Mouse (Mus musculus) activated CD4-positive, CD25-positive, alpha-beta regulatory T cell, adult 4 months (primary cell): ENCODE data around the gene Gm20547. TPM values are rescaled to one million over a fixed set of nuclear protein-coding genes. Genes with fewer than 3 reads are reported as not detected.
"Not testable (repeated sequence)": the region's sequence is repeated elsewhere in the genome, so short reads cannot be mapped to it uniquely, and the experiment has no call there.

Experiments
- ATAC-seq: one replicate; pipeline ENCODE4 v1.8.0; 2017
- polyA plus RNA-seq, 2 experiments: library from polyadenylated mRNA; unstranded; fragments of 100-300 nt; shearing (Covaris generic); gene quantifications; one replicate each; pipeline ENCODE4 v1.2.1; 2017

Gm20547 gene
- not detected for polyA plus RNA-seq

DNA sequence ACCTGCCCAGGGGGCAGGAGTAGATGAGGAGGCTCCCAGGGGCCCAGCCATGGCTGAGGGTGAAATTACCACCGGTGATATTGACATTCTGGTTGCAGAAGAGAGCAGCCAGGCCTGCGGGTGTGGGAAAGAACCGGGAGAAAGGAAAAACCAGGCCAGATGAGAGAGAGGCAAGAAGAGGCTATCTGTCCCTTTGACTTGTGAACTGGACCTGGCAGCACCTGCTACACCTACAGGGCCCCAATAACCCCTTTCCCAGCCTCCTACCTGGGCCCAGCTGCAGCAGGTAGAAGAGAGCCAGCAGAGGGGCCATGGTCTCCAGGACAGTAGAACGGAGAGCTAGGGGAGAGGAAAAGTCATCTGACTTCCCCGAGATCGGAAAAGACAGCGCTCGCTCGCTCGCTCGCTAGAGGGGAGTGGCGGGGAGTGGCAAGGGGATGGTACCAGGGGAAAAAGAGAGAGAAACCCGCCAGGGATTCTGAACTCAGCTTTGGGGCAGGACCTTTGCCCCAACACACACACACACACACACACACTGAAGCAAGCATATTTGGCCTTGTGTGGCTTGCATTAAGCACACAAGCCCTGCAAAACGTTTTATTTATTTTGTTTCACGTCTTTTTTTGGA lies at the start of gene Gm20547:
TSS of gene Gm20547 (minus strand) at position 360 of the 628 bp plus-strand sequence.
- no peak for ATAC-seq

GRCm38 (mm10) chr17:34931061-34931734 lies 49.4 kb upstream of the Gm20547 start, which contains the start of gene Neu1:
Neu1 (plus strand) TSS chr17:34931253.
- peak; percentile 91 for ATAC-seq

DNA sequence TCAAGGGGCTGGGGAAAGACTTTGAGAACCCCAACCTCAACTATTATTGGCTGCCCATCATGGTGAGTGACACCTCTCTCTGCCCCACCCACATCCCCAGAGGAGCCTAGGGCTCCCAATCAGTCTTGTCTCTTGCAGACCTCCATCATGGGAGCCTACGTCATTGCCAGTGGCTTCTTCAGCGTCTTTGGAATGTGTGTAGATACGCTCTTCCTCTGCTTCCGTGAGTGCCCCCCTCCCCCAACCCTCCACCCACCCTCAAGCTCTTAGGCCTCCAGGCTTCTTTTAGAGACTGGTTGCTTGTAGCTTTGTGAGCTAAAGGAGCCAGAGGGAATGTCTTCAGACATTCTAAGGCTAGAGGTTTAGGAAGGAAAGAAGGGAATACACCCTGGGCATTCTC lies 47.0 kb upstream of the Gm20547 start:
- ATAC-seq, result no peak

DNA sequence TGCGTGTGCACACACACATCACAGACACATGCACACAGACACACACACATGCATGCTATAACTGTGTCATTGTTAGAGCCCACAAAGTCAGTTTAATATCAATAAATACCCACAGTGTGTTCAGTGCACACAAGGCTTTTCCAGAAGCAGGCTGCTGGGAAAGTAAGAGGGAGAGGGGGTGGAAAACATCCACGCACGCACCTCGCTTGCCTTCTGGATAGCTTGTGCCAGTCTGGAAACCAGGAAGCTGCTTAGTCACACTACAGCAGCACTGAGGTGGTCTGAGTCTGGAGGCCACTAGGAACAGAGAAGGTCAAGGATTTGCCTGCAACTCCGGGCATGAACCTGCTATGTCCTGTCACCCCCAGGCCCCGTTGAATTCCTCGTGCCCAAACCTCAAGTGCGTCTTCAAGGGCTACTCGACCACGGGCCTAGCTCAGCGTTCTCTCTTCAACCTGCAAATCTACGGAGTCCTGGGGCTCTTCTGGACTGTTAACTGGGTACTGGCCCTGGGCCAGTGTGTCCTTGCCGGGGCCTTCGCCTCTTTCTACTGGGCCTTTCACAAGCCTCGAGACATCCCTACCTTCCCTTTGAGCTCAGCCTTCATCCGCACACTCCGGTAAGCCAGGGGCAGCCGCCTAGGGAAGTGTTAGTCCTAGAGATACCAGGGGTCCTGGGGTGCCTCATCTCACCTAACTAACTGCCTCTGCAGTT lies 45.6 kb upstream of the Gm20547 start:
- no peak for ATAC-seq

DNA sequence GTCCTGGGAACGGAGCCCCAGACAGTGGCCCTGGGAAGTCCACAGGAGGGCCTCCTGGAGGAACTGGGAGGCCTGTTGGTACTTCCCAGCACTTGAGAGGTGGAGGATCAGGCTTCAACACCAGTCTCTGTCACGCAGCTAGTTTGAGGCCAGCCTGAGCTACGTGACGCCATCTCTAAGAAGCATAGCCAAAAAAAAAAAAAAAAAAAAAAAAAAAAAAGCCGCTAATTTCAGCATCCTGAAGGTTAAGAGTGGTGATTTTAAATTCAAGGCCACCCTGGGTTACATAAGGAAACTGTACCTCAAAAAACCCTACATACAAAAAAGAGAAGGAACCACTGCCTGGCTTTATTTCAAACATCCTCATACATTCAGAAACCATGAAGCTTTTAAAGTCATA lies 42.4 kb upstream of the Gm20547 start:
- no peak for ATAC-seq

GRCm38 (mm10) chr17:34922939-34923338 lies 41.1 kb upstream of the Gm20547 start:
- no peak for ATAC-seq

- no peak for ATAC-seq
Observed at GRCm38 (mm10) chr17:34917188-34917587, 35.3 kb upstream of the Gm20547 start.

DNA sequence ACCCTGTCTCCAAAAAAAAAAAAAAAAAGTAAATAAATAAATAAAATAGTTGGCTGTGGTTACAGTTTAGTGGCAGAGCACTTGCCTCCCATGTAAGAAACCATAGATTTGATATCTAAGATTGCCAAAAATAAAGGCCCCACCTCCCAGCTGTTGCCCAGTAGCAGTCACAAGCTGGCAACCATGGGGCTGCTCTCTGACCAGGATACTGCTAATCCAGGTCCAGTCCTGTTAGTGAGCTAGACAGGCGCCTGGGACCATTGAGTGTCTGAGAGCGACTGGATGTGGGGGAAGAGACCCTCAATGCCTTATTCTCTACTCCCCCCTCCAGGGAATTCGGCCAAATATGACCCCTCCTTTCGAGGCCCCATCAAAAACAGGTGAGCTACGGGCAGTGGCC lies 34.5 kb upstream of the Gm20547 start:
- no peak for ATAC-seq

DNA sequence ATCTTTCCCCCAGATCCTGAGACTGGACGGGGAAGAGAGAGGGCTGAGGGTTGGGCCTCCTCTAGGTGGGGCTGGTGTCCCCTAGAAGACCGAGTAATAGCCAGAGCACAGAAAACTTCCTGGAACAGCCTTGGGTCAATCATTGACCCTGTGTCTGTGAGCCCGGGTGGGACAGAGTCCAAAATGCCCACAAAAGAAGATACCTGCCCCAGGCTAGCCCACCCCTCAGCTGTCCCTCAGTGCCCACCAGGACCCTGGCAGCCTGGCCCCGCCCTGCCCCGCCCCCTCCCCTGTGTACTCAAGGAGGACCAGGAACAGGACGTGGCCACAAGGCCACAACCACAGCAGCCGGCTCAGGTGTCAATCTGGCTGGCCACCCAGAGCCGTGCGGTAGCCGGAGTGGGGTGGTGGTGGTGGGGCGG lies 33.6 kb upstream of the Gm20547 start:
- ATAC-seq, result no peak

- ATAC-seq, result no peak
Observed at GRCm38 (mm10) chr17:34913930-34914665, 32.3 kb upstream of the Gm20547 start, which contains the start of gene Slc44a4. Slc44a4 (plus strand) TSS chr17:34914466.

DNA sequence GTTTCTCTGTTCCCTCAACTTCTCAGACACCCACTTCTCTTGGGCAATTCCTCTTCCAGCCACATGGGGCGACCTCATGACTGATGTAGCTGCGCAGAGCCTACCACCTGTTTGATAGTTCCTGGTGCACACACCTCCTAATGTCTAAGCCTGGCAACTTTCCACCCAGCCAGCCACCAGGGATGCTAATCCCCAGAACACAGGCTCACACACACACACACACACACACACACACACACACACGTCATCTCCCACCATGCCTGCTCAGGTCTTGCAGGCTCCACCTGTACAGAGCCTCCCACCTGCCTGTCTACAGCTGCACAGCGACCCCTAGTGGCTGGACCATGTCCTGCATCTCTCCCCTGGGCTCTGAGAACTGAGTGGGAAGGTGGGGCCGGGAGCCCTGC lies 30.1 kb upstream of the Gm20547 start:
- peak; percentile 89 for ATAC-seq

- no peak for ATAC-seq
Observed at GRCm38 (mm10) chr17:34910982-34911381, 29.1 kb upstream of the Gm20547 start.

GRCm38 (mm10) chr17:34902895-34903294 lies 21.1 kb upstream of the Gm20547 start:
- ATAC-seq, result no peak

DNA sequence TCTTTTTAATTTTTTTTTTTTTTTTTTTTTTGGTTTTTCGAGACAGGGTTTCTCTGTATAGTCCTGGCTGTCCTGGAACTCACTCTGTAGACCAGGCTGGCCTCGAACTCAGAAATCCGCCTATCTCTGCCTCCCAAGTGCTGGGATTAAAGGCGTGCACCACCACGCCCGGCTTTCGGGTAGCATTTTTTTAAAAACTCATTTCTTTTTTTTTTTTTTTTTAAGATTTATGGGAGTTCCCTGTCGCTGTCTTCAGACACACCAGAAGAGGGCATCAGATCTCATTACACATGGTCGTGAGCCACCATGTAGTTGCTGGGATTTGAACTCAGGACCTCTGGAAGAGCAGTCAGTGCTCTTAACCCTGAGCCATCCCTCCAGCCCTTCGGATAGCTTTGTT lies 20.1 kb upstream of the Gm20547 start:
- ATAC-seq, result not testable (repeated sequence)

- ATAC-seq, result not testable (repeated sequence)
Observed at GRCm38 (mm10) chr17:34900826-34901225, 19.0 kb upstream of the Gm20547 start.

- ATAC-seq, result peak; percentile 53
Observed at GRCm38 (mm10) chr17:34899890-34900243, 18.0 kb upstream of the Gm20547 start.

DNA sequence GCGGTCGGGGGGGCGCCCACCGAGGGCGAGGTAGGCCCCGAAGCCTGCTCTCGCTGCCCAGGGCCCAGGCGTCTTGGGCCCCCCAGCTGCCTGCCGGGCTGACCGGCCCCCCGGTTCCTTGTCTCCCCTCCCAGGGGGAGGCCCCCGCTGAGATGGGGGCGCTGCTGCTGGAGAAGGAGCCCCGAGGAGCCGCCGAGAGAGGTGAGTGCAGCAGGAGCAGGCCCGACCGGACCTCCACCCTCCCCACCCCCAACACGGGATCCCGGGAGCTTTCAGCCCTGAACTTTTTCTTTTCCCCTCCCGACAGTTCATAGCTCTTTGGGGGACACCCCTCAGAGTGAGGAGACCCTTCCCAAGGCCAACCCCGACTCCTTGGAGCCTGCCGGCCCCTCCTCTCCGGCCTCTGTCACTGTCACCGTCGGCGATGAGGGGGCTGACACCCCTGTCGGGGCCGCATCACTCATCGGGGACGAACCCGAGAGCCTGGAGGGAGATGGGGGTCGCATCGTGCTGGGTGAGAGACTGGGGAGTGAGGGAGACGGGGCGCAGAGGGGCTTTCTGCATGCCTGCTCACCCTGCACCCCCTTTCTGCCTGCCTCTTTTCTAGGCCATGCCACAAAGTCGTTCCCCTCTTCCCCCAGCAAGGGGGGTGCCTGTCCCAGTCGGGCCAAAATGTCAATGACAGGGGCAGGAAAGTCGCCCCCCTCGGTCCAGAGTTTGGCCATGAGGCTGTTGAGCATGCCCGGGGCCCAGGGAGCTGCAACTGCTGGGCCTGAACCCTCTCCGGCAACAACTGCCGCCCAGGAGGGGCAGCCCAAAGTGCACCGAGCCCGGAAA lies 17.4 kb upstream of the Gm20547 start:
- ATAC-seq, result peak; percentile 24

- no peak for ATAC-seq
Observed at GRCm38 (mm10) chr17:34898706-34899052, 16.8 kb upstream of the Gm20547 start.

DNA sequence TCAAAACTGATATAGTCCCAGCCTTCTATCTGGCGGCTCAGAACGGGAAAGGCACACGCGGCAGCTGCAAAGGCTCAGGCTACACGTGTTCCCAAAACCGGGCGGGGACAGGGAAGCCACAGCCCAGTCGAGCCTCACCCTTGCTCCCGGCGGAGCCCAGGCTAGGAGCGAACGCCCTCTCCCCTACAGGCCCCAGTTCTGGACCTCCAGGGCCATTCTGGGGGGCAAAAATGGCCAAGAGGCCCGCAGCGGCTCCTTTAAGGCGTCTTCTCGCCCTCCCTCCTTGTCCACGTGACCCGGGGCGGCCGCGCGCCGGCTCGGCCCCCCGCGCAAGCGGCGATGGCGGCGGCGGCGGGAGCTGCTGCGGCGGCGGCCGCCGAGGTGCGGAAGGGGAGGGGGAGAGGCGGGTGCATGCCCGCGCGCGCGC lies 16.3 kb upstream of the Gm20547 start, which contains the start of the genes C2 and Ehmt2:
TSS of gene C2 (minus strand) at position 106 of the 427 bp plus-strand sequence.
TSS of gene Ehmt2 (plus strand) at position 310 of the 427 bp plus-strand sequence.
- ATAC-seq, result peak; percentile 47

DNA sequence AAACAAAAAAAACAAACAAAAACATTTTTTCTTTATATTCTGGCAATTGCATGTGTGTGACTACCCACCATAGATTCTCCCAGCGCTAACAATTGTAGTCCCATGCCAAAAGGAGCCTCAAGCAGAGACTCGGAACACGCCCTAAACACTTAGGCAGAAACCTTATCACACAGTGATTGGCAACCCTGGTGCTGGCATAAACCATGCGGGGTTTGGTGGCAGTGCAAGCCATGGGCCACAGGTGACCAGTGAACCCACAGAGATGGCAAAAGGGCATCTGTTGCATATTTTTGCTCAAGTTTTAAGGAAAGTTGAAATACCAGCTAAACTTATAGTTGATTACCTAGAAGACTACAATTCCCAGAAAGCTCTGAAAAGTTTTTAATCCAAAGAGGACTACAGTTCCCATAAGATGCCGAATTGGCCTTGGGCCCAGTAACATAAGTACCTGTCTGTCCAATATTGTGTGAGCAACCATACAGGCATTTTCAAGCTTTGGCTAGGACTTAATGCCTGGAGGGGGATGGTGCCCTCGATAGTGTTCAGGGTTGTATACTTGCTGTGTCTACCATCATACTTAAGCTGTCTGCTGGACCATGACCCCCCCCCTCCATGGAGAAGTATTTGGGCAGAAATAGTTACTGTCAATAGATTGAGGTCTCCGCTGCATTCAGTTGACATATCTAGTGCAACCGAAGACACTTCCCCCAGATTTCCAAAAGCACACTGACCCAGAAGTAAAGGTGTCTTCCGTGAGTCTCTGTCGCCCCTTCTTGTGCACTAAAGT lies 15.7 kb upstream of the Gm20547 start:
- no peak for ATAC-seq

DNA sequence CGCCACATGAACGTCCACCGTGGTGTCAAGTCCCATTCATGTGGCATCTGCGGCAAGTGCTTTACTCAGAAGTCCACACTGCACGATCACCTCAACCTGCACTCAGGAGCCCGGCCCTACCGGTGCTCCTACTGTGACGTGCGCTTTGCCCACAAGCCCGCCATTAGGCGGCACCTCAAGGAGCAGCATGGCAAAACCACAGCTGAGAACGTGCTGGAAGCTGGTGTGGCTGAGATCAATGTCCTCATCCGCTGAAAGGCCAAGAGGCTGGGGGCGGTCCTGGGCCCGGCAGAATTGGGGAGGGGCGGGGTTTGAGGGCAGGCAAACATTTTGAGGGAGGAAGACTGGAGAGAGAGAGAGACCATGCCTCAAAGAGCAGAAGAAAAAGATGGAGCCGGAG lies 14.5 kb upstream of the Gm20547 start:
- peak; percentile 11 for ATAC-seq
